Mouse (Mus musculus) spleen, postnatal 14 days (tissue): ENCODE results near the gene Serf2.
A peak's percentile ranks its signal among the peaks of the same experiment; 100 is the strongest.
"Not testable (repeated sequence)": the region's sequence is repeated elsewhere in the genome, so short reads cannot be mapped to it uniquely, and the experiment has no call there.

Experiments used
- DNase-seq, 2 experiments: peaks; one replicate each; pipeline ENCODE4 v3.0.0; 2021 to 2022; ENCODE audit warnings: low spot score in 2 of 2

Serf2 gene

GRCm38 (mm10) chr2:121447006-121447405 lies 2.0 kb upstream of the Serf2 start:
- DNase-seq, result no peak

- DNase-seq, result no peak
These were observed 859 bp upstream of the Serf2 start for GRCm38 (mm10) chr2:121448136-121448535.

- DNase-seq, result no peak
These were observed 583 bp downstream of the Serf2 start for GRCm38 (mm10) chr2:121449545-121450011.

GRCm38 (mm10) chr2:121450093-121450492 lies 1.1 kb downstream of the Serf2 start:
- peak in 1 of 2 experiments; percentile 23 for DNase-seq

GRCm38 (mm10) chr2:121452361-121452760 lies 3.4 kb downstream of the Serf2 start:
- DNase-seq, result no peak

GRCm38 (mm10) chr2:121452990-121453389 lies 4.0 kb downstream of the Serf2 start, which contains the start of gene Hypk:
Hypk (plus strand) TSS chr2:121453290.
- no peak for DNase-seq

GRCm38 (mm10) chr2:121453917-121454316 lies 4.9 kb downstream of the Serf2 start:
- no peak for DNase-seq

- DNase-seq, result no peak
These were observed 6.5 kb downstream of the Serf2 start for GRCm38 (mm10) chr2:121455534-121455933.

- DNase-seq, result peak; percentile 74 to 83
These were observed 8.0 kb downstream of the Serf2 start, which contains the start of gene Serinc4 for GRCm38 (mm10) chr2:121456692-121457642. Serinc4 (minus strand) TSS chr2:121456781.

- DNase-seq, result no peak
These were observed 11.1 kb downstream of the Serf2 start for GRCm38 (mm10) chr2:121460071-121460470.

- DNase-seq, result not testable (repeated sequence)
These were observed 20.0 kb downstream of the Serf2 start for GRCm38 (mm10) chr2:121468982-121469381.

- not testable (repeated sequence) for DNase-seq
These were observed 23.8 kb downstream of the Serf2 start for GRCm38 (mm10) chr2:121472783-121473182.

GRCm38 (mm10) chr2:121473301-121474179 lies 24.5 kb downstream of the Serf2 start, which contains the start of gene Mfap1b:
Mfap1b (minus strand) TSS chr2:121474067.
- peak; percentile 54 to 63 for DNase-seq

- DNase-seq, result no peak
These were observed 25.2 kb downstream of the Serf2 start for GRCm38 (mm10) chr2:121474180-121474535.

GRCm38 (mm10) chr2:121475306-121475705 lies 26.3 kb downstream of the Serf2 start:
- not testable (repeated sequence) for DNase-seq

- DNase-seq, result no peak
These were observed 28.7 kb downstream of the Serf2 start for GRCm38 (mm10) chr2:121477491-121478266.

GRCm38 (mm10) chr2:121480498-121480897 lies 31.5 kb downstream of the Serf2 start:
- DNase-seq, result peak in 1 of 2 experiments; percentile 35

- not testable (repeated sequence) for DNase-seq
These were observed 31.9 kb downstream of the Serf2 start for GRCm38 (mm10) chr2:121480916-121481315.

- no peak for DNase-seq
These were observed 34.6 kb downstream of the Serf2 start for GRCm38 (mm10) chr2:121483576-121483975.

- DNase-seq, result not testable (repeated sequence)
These were observed 35.4 kb downstream of the Serf2 start for GRCm38 (mm10) chr2:121484403-121484802.

- not testable (repeated sequence) for DNase-seq
These were observed 52.6 kb downstream of the Serf2 start for GRCm38 (mm10) chr2:121501550-121501949.
